Comparison of ENCODE assay signal across 24 mouse cellular contexts in the genomic region with DNA sequence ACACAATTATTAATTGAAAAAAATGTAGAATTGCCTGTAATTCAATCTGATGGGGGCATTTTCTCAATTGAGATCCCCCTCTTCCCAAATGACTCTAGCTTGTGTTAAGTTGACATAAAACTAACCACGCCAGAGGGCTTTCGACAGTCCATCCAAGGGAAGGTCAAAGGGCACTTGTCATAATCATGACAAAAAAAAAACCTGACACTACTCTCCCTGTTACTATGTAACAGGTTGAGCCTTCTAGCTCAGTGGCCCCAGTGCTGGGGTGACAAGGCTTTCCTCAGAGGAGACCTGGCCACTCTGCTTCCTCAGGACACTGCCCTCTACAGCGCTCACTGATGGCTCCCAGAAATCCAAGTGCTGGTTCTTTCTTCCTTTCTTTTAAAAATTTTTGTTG. TPM values are rescaled to one million over a fixed set of nuclear protein-coding genes. Genes with fewer than 3 reads are reported as not detected.
DNase-seq lines count a peak whose midpoint lies in the region; ATAC-seq and TF ChIP-seq lines count a peak whose summit lies in the region.
"Had no signal": no experiment of that assay in that cellular context is flagged by ENCODE, and none has a peak within 500 bp of the region (broad histone marks: within the 10 kb centered on the region; RNA-seq: fewer than 3 reads in every experiment).

No protein-coding gene starts in this region.

- no peaks in the 10 kb centered on the region for H3K36me3 ChIP-seq in midbrain, embryonic 11.5 days (ENCODE audit: control insufficient read depth, insufficient read depth, low read length)
- H3K36me3 ChIP-seq in midbrain, embryonic 15.5 days (replicated peaks) = no peaks in the 10 kb centered on the region
- H3K36me3 ChIP-seq: embryonic facial prominence, embryonic 10.5 days; embryonic facial prominence, embryonic 12.5 days; forebrain, embryonic 15.5 days had no signal

- H3K4me3 ChIP-seq in midbrain, embryonic 11.5 days (ENCODE audit: low read depth, low read length) = no peak overlapping the region
- no peak overlapping the region for H3K4me3 ChIP-seq in midbrain, embryonic 15.5 days
- no peak overlapping the region for H3K4me3 ChIP-seq in bone marrow, adult 2 months (replicated peaks; ENCODE audit: control insufficient read depth, low read depth, low read length)
- H3K4me3 ChIP-seq: embryonic facial prominence, embryonic 10.5 days; embryonic facial prominence, embryonic 12.5 days; forebrain, embryonic 13.5 days; forebrain, embryonic 15.5 days had no signal

- H3K27ac ChIP-seq in midbrain, embryonic 11.5 days (ENCODE audit: low read depth, low read length) = no peak overlapping the region
- no peak overlapping the region for H3K27ac ChIP-seq in midbrain, embryonic 15.5 days
- 0 out of 2 replicates have a peak overlapping the region, but pooled peaks have one; percentile 13 for H3K27ac ChIP-seq in bone marrow, adult 2 months (ENCODE audit: control insufficient read depth, insufficient read depth, low read depth, low read length, poor library complexity)
- H3K27ac ChIP-seq: embryonic facial prominence, embryonic 10.5 days; embryonic facial prominence, embryonic 12.5 days; forebrain, embryonic 13.5 days; forebrain, embryonic 15.5 days had no signal

- H3K9ac ChIP-seq in midbrain, embryonic 11.5 days (ENCODE audit: low read length) = no peak overlapping the region
- no peak overlapping the region for H3K9ac ChIP-seq in midbrain, embryonic 15.5 days
- H3K9ac ChIP-seq: embryonic facial prominence, embryonic 12.5 days; forebrain, embryonic 13.5 days; forebrain, embryonic 15.5 days; forebrain, postnatal 0 days had no signal

- no peak for ATAC-seq in midbrain, embryonic 11.5 days (ENCODE audit: low FRiP score)
- ATAC-seq in midbrain, embryonic 15.5 days (replicated peaks) = no peak
- ATAC-seq: forebrain, embryonic 13.5 days; forebrain, embryonic 15.5 days; forebrain, postnatal 0 days had no signal

- peak; percentile 19 for DNase-seq in midbrain, embryonic 11.5 days (ENCODE audit: low spot score, missing footprints)
- peak; percentile 56 for DNase-seq in yolk sac, embryonic 10.5 days (ENCODE audit: low spot score)
- no peak for DNase-seq in heart, postnatal 36 days
- DNase-seq: adrenal gland, adult 2 months; adrenal gland, postnatal 10 days; adrenal gland, postnatal 25 days; cerebellum, adult 11-12 months; cerebellum, adult 2 months; cerebellum, adult 9-10 months; cerebellum, postnatal 10 days; cerebellum, postnatal 25 days; forebrain, postnatal 0 days had no signal

- WGBS in midbrain, embryonic 11.5 days = 96% methylated on average over 3 of the region's 3 CpGs
- 94% methylated on average over 3 of the region's 3 CpGs for WGBS in midbrain, embryonic 15.5 days
- 79% methylated on average over 3 of the region's 3 CpGs for WGBS in bone marrow, adult 2 months

- H3K4me1 ChIP-seq in midbrain, embryonic 11.5 days (ENCODE audit: control insufficient read depth, insufficient read depth, low read length) = no peaks in the 10 kb centered on the region
- H3K4me1 ChIP-seq in midbrain, embryonic 15.5 days = no peaks in the 10 kb centered on the region
- peaks cover 9% of the 10 kb centered on the region for H3K4me1 ChIP-seq in bone marrow, adult 2 months (ENCODE audit: control insufficient read depth, insufficient read depth, low read length)
- H3K4me1 ChIP-seq: forebrain, embryonic 13.5 days; forebrain, embryonic 15.5 days had no signal

- H3K4me2 ChIP-seq in midbrain, embryonic 11.5 days = no peak overlapping the region
- no peak overlapping the region for H3K4me2 ChIP-seq in midbrain, embryonic 15.5 days
- H3K4me2 ChIP-seq: embryonic facial prominence, embryonic 12.5 days; forebrain, embryonic 13.5 days; forebrain, embryonic 15.5 days had no signal

- no peak for TF ChIP-seq POLR2A in bone marrow, adult 2 months (IDR thresholded peaks at IDR 0.05; ENCODE audit: borderline replicate concordance, control insufficient read depth, low read depth, low read length)

- H3K9me3 ChIP-seq in midbrain, embryonic 11.5 days (ENCODE audit: control insufficient read depth, low read length) = no peaks in the 10 kb centered on the region
- H3K9me3 ChIP-seq in midbrain, embryonic 15.5 days = no peaks in the 10 kb centered on the region
- H3K9me3 ChIP-seq: embryonic facial prominence, embryonic 10.5 days; embryonic facial prominence, embryonic 12.5 days; forebrain, embryonic 13.5 days; forebrain, embryonic 15.5 days had no signal

- TF ChIP-seq CTCF in bone marrow, adult 2 months (IDR thresholded peaks at IDR 0.05; ENCODE audit: control insufficient read depth, insufficient read depth, low read length) = no peak

- intact Hi-C loops in heart, postnatal 36 days (cut with DNase I) = no loop called here

- no peaks in the 10 kb centered on the region for H3K27me3 ChIP-seq in midbrain, embryonic 11.5 days (ENCODE audit: control insufficient read depth, insufficient read depth, low read length)
- no peaks in the 10 kb centered on the region for H3K27me3 ChIP-seq in midbrain, embryonic 15.5 days (replicated peaks)
- H3K27me3 ChIP-seq: embryonic facial prominence, embryonic 12.5 days; forebrain, embryonic 13.5 days; forebrain, embryonic 15.5 days had no signal

RNA-seq across cellular contexts. Expression of gene Ffar2, which starts 0.7 kb away (rescaled TPM):
- not detected in 2 replicates for polyA plus RNA-seq in midbrain, embryonic 11.5 days (2014; fragmentation: Nextera tagmentation; extraction: Ambion mirVana)
- not detected in 2 replicates for polyA plus RNA-seq in midbrain, embryonic 15.5 days (2015; fragmentation: Nextera tagmentation; extraction: Ambion mirVana)
- polyA plus RNA-seq in bone marrow, adult 2 months (2011; ENCODE audit: insufficient read depth, insufficient read length, low replicate concordance, missing spikeins) = 3.6 and 18.3 TPM in 2 replicates
- total RNA-seq in heart, postnatal 36 days (2021) = under 1 TPM in 1 of 2 experiments, not detected in 1; 0.14 TPM
- total RNA-seq: ES-E14; forebrain, postnatal 0 days; MEL had no signal
- polyA plus RNA-seq: C2C12; embryonic facial prominence, embryonic 10.5 days; embryonic facial prominence, embryonic 12.5 days; forebrain, embryonic 11.5 days; forebrain, embryonic 13.5 days had no signal

RNA-seq across cellular contexts. Expression of gene Ffar3, which starts 31.7 kb away (rescaled TPM):
- polyA plus RNA-seq in midbrain, embryonic 11.5 days (2014; fragmentation: Nextera tagmentation; extraction: Ambion mirVana) = not detected in 2 replicates
- polyA plus RNA-seq in midbrain, embryonic 15.5 days (2015; fragmentation: Nextera tagmentation; extraction: Ambion mirVana) = not detected in 2 replicates
- not detected in 2 replicates for polyA plus RNA-seq in bone marrow, adult 2 months (2011; ENCODE audit: insufficient read depth, insufficient read length, low replicate concordance, missing spikeins)
- total RNA-seq in heart, postnatal 36 days (2021) = not detected
- total RNA-seq: forebrain, postnatal 0 days; MEL had no signal
- polyA plus RNA-seq: C2C12; cerebellum, adult 2 months; embryonic facial prominence, embryonic 10.5 days; embryonic facial prominence, embryonic 14.5 days; forebrain, embryonic 11.5 days; forebrain, embryonic 13.5 days; forebrain, embryonic 15.5 days; forebrain, postnatal 0 days had no signal

RNA-seq across cellular contexts. Expression of gene Krtdap, which starts 36.6 kb away (rescaled TPM):
- polyA plus RNA-seq in midbrain, embryonic 11.5 days (2014; fragmentation: Nextera tagmentation; extraction: Ambion mirVana) = not detected in 2 replicates
- 4.4 TPM in 1 of 2 replicates, not detected in the other for polyA plus RNA-seq in midbrain, embryonic 15.5 days (2015; fragmentation: Nextera tagmentation; extraction: Ambion mirVana)
- polyA plus RNA-seq in bone marrow, adult 2 months (2011; ENCODE audit: insufficient read depth, insufficient read length, low replicate concordance, missing spikeins) = not detected in 2 replicates
- not detected for total RNA-seq in heart, postnatal 36 days (2021)
- total RNA-seq: adrenal gland, adult 2 months; adrenal gland, postnatal 25 days; forebrain, postnatal 0 days; MEL had no signal
- polyA plus RNA-seq: adrenal gland, adult 2 months; C2C12; cerebellum, adult 2 months; cortical plate, adult 2 months; embryonic facial prominence, embryonic 10.5 days; forebrain, embryonic 11.5 days; forebrain, embryonic 13.5 days had no signal

RNA-seq across cellular contexts. Expression of gene Ffar1, which starts 37.1 kb away (rescaled TPM):
- polyA plus RNA-seq in midbrain, embryonic 11.5 days (2014; fragmentation: Nextera tagmentation; extraction: Ambion mirVana) = not detected in 2 replicates
- not detected in 2 replicates for polyA plus RNA-seq in midbrain, embryonic 15.5 days (2015; fragmentation: Nextera tagmentation; extraction: Ambion mirVana)
- 2.1 and 4.9 TPM in 2 replicates for polyA plus RNA-seq in bone marrow, adult 2 months (2011; ENCODE audit: insufficient read depth, insufficient read length, low replicate concordance, missing spikeins)
- total RNA-seq in heart, postnatal 36 days (2021) = not detected
- total RNA-seq: adrenal gland, adult 2 months; adrenal gland, postnatal 25 days; forebrain, postnatal 0 days; MEL had no signal
- polyA plus RNA-seq: adrenal gland, adult 2 months; C2C12; cerebellum, adult 2 months; embryonic facial prominence, embryonic 10.5 days; embryonic facial prominence, embryonic 12.5 days; embryonic facial prominence, embryonic 14.5 days; forebrain, embryonic 11.5 days; forebrain, embryonic 13.5 days; forebrain, embryonic 15.5 days; forebrain, postnatal 0 days had no signal

RNA-seq across cellular contexts. Expression of gene Cd22, which starts 55.8 kb away (rescaled TPM):
- not detected in 2 replicates for polyA plus RNA-seq in midbrain, embryonic 11.5 days (2014; fragmentation: Nextera tagmentation; extraction: Ambion mirVana)
- not detected in 2 replicates for polyA plus RNA-seq in midbrain, embryonic 15.5 days (2015; fragmentation: Nextera tagmentation; extraction: Ambion mirVana)
- polyA plus RNA-seq in bone marrow, adult 2 months (2011; ENCODE audit: insufficient read depth, insufficient read length, low replicate concordance, missing spikeins) = 24.0 and 59.4 TPM in 2 replicates
- 1 to 10 TPM in 1 of 2 experiments, under 1 TPM in 1; 0.46 to 1.7 TPM for total RNA-seq in heart, postnatal 36 days (2021)
- total RNA-seq: forebrain, postnatal 0 days; MEL had no signal
- polyA plus RNA-seq: forebrain, embryonic 11.5 days; forebrain, embryonic 13.5 days; forebrain, embryonic 15.5 days; forebrain, postnatal 0 days had no signal

Comparison
In these comparisons a context has a peak if more than half of its experiments do, and no peak if none do; other contexts are left out.
1. DNase-seq: peak in midbrain, embryonic 11.5 days (single experiment) and yolk sac, embryonic 10.5 days (single experiment); none in heart, postnatal 36 days (0 of 2).